Mouse (Mus musculus) urinary bladder, postnatal 25 days (tissue): ENCODE data around the gene Cd300lf.
A peak's percentile ranks its signal among the peaks of the same experiment; 100 is the strongest.

Experiments
- DNase-seq: peaks from one replicate; pipeline ENCODE4 v3.0.0; 2022; ENCODE audit warnings: low spot score

Cd300lf gene

GRCm38 (mm10) chr11:115133800-115134199 is at the start of gene Cd300lf:
Gene Cd300lf, minus strand, starts transcription at chr11:115133992.
- DNase-seq: no peak

- peak; percentile 92 for DNase-seq
These were observed 48.3 kb upstream of the Cd300lf start for GRCm38 (mm10) chr11:115181913-115182638.

GRCm38 (mm10) chr11:115179881-115180280 is 46.1 kb upstream of the Cd300lf start:
- DNase-seq: no peak

- DNase-seq: no peak
These were observed 45.4 kb upstream of the Cd300lf start for GRCm38 (mm10) chr11:115179191-115179590.

- DNase-seq: no peak
These were observed 45.0 kb upstream of the Cd300lf start for GRCm38 (mm10) chr11:115178766-115179165.

- no peak for DNase-seq
These were observed 43.9 kb upstream of the Cd300lf start for GRCm38 (mm10) chr11:115177559-115178195.

- DNase-seq: no peak
These were observed 42.8 kb upstream of the Cd300lf start for GRCm38 (mm10) chr11:115176399-115177190.

GRCm38 (mm10) chr11:115173549-115174339 is 40.0 kb upstream of the Cd300lf start:
- no peak for DNase-seq

- no peak for DNase-seq
These were observed 39.1 kb upstream of the Cd300lf start for GRCm38 (mm10) chr11:115172825-115173287.

GRCm38 (mm10) chr11:115171125-115171524 is 37.3 kb upstream of the Cd300lf start:
- no peak for DNase-seq

GRCm38 (mm10) chr11:115169430-115169829 is 35.6 kb upstream of the Cd300lf start:
- DNase-seq: no peak

GRCm38 (mm10) chr11:115167631-115168249 is 33.9 kb upstream of the Cd300lf start:
- DNase-seq: no peak

- DNase-seq: no peak
These were observed 33.0 kb upstream of the Cd300lf start for GRCm38 (mm10) chr11:115166776-115167175.

- no peak for DNase-seq
These were observed 31.2 kb upstream of the Cd300lf start for GRCm38 (mm10) chr11:115164976-115165374.

- DNase-seq: no peak
These were observed 30.7 kb upstream of the Cd300lf start for GRCm38 (mm10) chr11:115164341-115164975.

- no peak for DNase-seq
These were observed 29.9 kb upstream of the Cd300lf start for GRCm38 (mm10) chr11:115163568-115164150.

GRCm38 (mm10) chr11:115162832-115163480 is 29.2 kb upstream of the Cd300lf start, which contains the start of gene Slc9a3r1:
Gene Slc9a3r1, plus strand, starts transcription at chr11:115163341.
- DNase-seq: peak; percentile 97

GRCm38 (mm10) chr11:115162205-115162601 is 28.4 kb upstream of the Cd300lf start:
- no peak for DNase-seq

GRCm38 (mm10) chr11:115161578-115162204 is 27.9 kb upstream of the Cd300lf start:
- DNase-seq: no peak
